Mouse (Mus musculus): Measurements from ENCODE around the gene Cyp26c1. TPM values are rescaled to one million over a fixed set of nuclear protein-coding genes. Genes with fewer than 3 reads are reported as not detected.

The Cyp26c1 gene
- polyA plus RNA-seq, 1 experiment from 2014 or later = not detected

GRCm38 (mm10) chr19:37716524-37717175 lies 31.3 kb downstream of the Cyp26c1 start:
- ATAC-seq = no peak

GRCm38 (mm10) chr19:37719166-37719565 lies 33.8 kb downstream of the Cyp26c1 start:
- Histone ChIP-seq H3K4me3 (ENCODE audit: low read length) (no peak overlapping the region), H3K27ac (ENCODE audit: low read length) (no peak overlapping the region), H3K4me1 (ENCODE audit: control insufficient read depth, insufficient read depth, low read length) (no peaks in the 10 kb centered on the region), H3K27me3 (replicated peaks; ENCODE audit: control insufficient read depth, insufficient read depth, low read length) (no peaks in the 10 kb centered on the region), H3K9me3 (ENCODE audit: control insufficient read depth, low read length) (0 out of 2 replicates have a peak, but pooled peaks cover 3% of the 10 kb centered on the region), H3K4me2 (ENCODE audit: low read depth, low read length) (no peak overlapping the region), H3K36me3 (ENCODE audit: control insufficient read depth, insufficient read depth, low read length) (no peaks in the 10 kb centered on the region), H3K9ac (ENCODE audit: low read depth, low read length) (no peak overlapping the region)
- WGBS = 43% methylated on average over 1 of the region's 1 CpGs
- no peak for ATAC-seq

More at GRCm38 (mm10) chr19:37716524-37717175, 31.3 kb downstream of the Cyp26c1 start:
- Histone ChIP-seq H3K4me3 (ENCODE audit: low read length) (no peak overlapping the region), H3K9ac (ENCODE audit: low read depth, low read length) (no peak overlapping the region), H3K4me1 (ENCODE audit: control insufficient read depth, insufficient read depth, low read length) (no peaks in the 10 kb centered on the region), H3K27ac (ENCODE audit: low read length) (no peak overlapping the region), H3K27me3 (replicated peaks; ENCODE audit: control insufficient read depth, insufficient read depth, low read length) (no peaks in the 10 kb centered on the region), H3K9me3 (ENCODE audit: control insufficient read depth, low read length) (0 out of 2 replicates have a peak, but pooled peaks cover 3% of the 10 kb centered on the region), H3K36me3 (ENCODE audit: control insufficient read depth, insufficient read depth, low read length) (no peaks in the 10 kb centered on the region), H3K4me2 (ENCODE audit: low read depth, low read length) (no peak overlapping the region)
- WGBS = 80% methylated on average over 12 of the region's 12 CpGs

- Histone ChIP-seq H3K4me1 (ENCODE audit: control insufficient read depth, insufficient read depth, low read length) (no peaks in the 10 kb centered on the region), H3K4me2 (ENCODE audit: low read depth, low read length) (no peak overlapping the region), H3K9ac (ENCODE audit: low read depth, low read length) (no peak overlapping the region), H3K36me3 (ENCODE audit: control insufficient read depth, insufficient read depth, low read length) (no peaks in the 10 kb centered on the region), H3K27ac (ENCODE audit: low read length) (no peak overlapping the region), H3K4me3 (ENCODE audit: low read length) (no peak overlapping the region), H3K27me3 (replicated peaks; ENCODE audit: control insufficient read depth, insufficient read depth, low read length) (no peaks in the 10 kb centered on the region), H3K9me3 (ENCODE audit: control insufficient read depth, low read length) (0 out of 2 replicates have a peak, but pooled peaks cover 3% of the 10 kb centered on the region)
- no peak for ATAC-seq
- 96% methylated on average over 5 of the region's 5 CpGs for WGBS
Measured at GRCm38 (mm10) chr19:37724591-37724990, 39.2 kb downstream of the Cyp26c1 start.

- Histone ChIP-seq H3K9ac (ENCODE audit: low read depth, low read length) (no peak overlapping the region), H3K36me3 (ENCODE audit: control insufficient read depth, insufficient read depth, low read length) (no peaks in the 10 kb centered on the region), H3K4me1 (ENCODE audit: control insufficient read depth, insufficient read depth, low read length) (no peaks in the 10 kb centered on the region), H3K27me3 (replicated peaks; ENCODE audit: control insufficient read depth, insufficient read depth, low read length) (no peaks in the 10 kb centered on the region), H3K4me2 (ENCODE audit: low read depth, low read length) (no peak overlapping the region), H3K4me3 (ENCODE audit: low read length) (no peak overlapping the region), H3K9me3 (ENCODE audit: control insufficient read depth, low read length) (no peaks in the 10 kb centered on the region), H3K27ac (ENCODE audit: low read length) (no peak overlapping the region)
- no peak for ATAC-seq
- 82% methylated on average over 7 of the region's 7 CpGs for WGBS
Measured at GRCm38 (mm10) chr19:37726585-37726984, 41.2 kb downstream of the Cyp26c1 start.

GRCm38 (mm10) chr19:37727366-37727765 lies 42.0 kb downstream of the Cyp26c1 start:
- 85% methylated on average over 2 of the region's 2 CpGs for WGBS
- Histone ChIP-seq H3K4me1 (ENCODE audit: control insufficient read depth, insufficient read depth, low read length) (no peaks in the 10 kb centered on the region), H3K4me2 (ENCODE audit: low read depth, low read length) (no peak overlapping the region), H3K27me3 (replicated peaks; ENCODE audit: control insufficient read depth, insufficient read depth, low read length) (no peaks in the 10 kb centered on the region), H3K4me3 (ENCODE audit: low read length) (no peak overlapping the region), H3K9ac (ENCODE audit: low read depth, low read length) (no peak overlapping the region), H3K27ac (ENCODE audit: low read length) (no peak overlapping the region), H3K36me3 (ENCODE audit: control insufficient read depth, insufficient read depth, low read length) (no peaks in the 10 kb centered on the region), H3K9me3 (ENCODE audit: control insufficient read depth, low read length) (no peaks in the 10 kb centered on the region)
- ATAC-seq = no peak

GRCm38 (mm10) chr19:37735426-37735825 lies 50.0 kb downstream of the Cyp26c1 start:
- Histone ChIP-seq H3K4me2 (ENCODE audit: low read depth, low read length) (no peak overlapping the region), H3K4me3 (ENCODE audit: low read length) (no peak overlapping the region), H3K4me1 (ENCODE audit: control insufficient read depth, insufficient read depth, low read length) (no peaks in the 10 kb centered on the region), H3K9ac (ENCODE audit: low read depth, low read length) (no peak overlapping the region), H3K36me3 (ENCODE audit: control insufficient read depth, insufficient read depth, low read length) (no peaks in the 10 kb centered on the region), H3K9me3 (ENCODE audit: control insufficient read depth, low read length) (no peaks in the 10 kb centered on the region), H3K27ac (ENCODE audit: low read length) (no peak overlapping the region), H3K27me3 (replicated peaks; ENCODE audit: control insufficient read depth, insufficient read depth, low read length) (no peaks in the 10 kb centered on the region)
- no peak for ATAC-seq
- WGBS = 87% methylated on average over 8 of the region's 8 CpGs

GRCm38 (mm10) chr19:37738575-37738974 lies 53.2 kb downstream of the Cyp26c1 start:
- Histone ChIP-seq H3K4me3 (ENCODE audit: low read length) (no peak overlapping the region), H3K4me2 (ENCODE audit: low read depth, low read length) (no peak overlapping the region), H3K27me3 (replicated peaks; ENCODE audit: control insufficient read depth, insufficient read depth, low read length) (no peaks in the 10 kb centered on the region), H3K27ac (ENCODE audit: low read length) (no peak overlapping the region), H3K4me1 (ENCODE audit: control insufficient read depth, insufficient read depth, low read length) (no peaks in the 10 kb centered on the region), H3K9ac (ENCODE audit: low read depth, low read length) (no peak overlapping the region), H3K36me3 (ENCODE audit: control insufficient read depth, insufficient read depth, low read length) (no peaks in the 10 kb centered on the region), H3K9me3 (ENCODE audit: control insufficient read depth, low read length) (no peaks in the 10 kb centered on the region)
- 91% methylated on average over 3 of the region's 3 CpGs for WGBS
- no peak for ATAC-seq

GRCm38 (mm10) chr19:37740043-37740442 lies 54.7 kb downstream of the Cyp26c1 start:
- no peak overlapping the region for H3K4me3 ChIP-seq (ENCODE audit: low read length)
- H3K4me2 ChIP-seq (ENCODE audit: low read depth, low read length) = no peak overlapping the region
- H3K27me3 ChIP-seq (replicated peaks; ENCODE audit: control insufficient read depth, insufficient read depth, low read length) = no peaks in the 10 kb centered on the region
- WGBS = 43% methylated on average over 7 of the region's 7 CpGs
- no peak overlapping the region for H3K27ac ChIP-seq (ENCODE audit: low read length)
- H3K9ac ChIP-seq (ENCODE audit: low read depth, low read length) = no peak overlapping the region
- H3K4me1 ChIP-seq (ENCODE audit: control insufficient read depth, insufficient read depth, low read length) = no peaks in the 10 kb centered on the region
- ATAC-seq = no peak
- H3K36me3 ChIP-seq (ENCODE audit: control insufficient read depth, insufficient read depth, low read length) = no peaks in the 10 kb centered on the region
- H3K9me3 ChIP-seq (ENCODE audit: control insufficient read depth, low read length) = no peaks in the 10 kb centered on the region
